Mouse (Mus musculus): Measurements from ENCODE around the gene Gm11639.

The Gm11639 gene

DNA sequence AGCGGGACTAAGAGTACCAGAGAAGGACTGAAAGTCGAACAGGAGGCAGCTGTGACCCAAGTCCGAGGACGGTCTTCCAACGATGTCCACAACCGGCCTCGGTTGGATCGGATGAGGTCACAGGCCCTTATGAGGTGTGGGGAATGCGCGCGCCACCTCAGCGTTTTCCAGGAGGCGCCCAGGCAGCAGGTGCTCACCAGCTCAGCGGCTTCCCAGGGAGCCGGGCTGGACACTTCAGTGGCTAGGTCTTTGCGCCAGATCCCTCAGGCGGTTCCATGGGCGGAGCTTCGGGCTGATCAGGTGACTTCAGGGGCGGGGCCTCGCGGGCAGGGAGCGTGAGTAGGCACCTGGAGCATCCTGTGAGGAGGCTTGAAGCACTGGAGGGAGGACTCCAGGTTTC lies at the start of gene Gm11639:
Gene Gm11639 (plus strand): TSS at position 160 of the 400 bp plus-strand sequence.
- peak; percentile 69 for DNase-seq (ENCODE audit: low read depth, low spot score)

DNA sequence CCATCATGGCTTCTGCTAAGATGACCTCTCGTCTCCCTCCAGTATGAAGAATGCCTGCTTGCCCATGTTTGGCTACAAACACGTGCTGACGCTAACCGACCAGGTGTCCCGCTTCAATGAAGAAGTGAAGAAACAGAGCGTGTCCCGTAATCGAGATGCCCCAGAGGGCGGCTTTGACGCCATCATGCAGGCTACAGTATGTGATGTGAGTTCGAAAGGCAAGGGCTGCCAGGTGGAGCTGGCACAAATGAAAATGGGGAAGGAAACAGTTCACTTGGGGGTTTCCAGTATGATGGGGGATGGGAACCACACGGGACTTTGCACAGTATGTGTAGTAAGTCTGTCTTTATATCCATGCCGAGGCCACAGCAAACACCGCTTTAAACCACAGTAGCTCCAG lies 48.5 kb upstream of the Gm11639 start:
- no peak for DNase-seq (ENCODE audit: low read depth, low spot score)

DNA sequence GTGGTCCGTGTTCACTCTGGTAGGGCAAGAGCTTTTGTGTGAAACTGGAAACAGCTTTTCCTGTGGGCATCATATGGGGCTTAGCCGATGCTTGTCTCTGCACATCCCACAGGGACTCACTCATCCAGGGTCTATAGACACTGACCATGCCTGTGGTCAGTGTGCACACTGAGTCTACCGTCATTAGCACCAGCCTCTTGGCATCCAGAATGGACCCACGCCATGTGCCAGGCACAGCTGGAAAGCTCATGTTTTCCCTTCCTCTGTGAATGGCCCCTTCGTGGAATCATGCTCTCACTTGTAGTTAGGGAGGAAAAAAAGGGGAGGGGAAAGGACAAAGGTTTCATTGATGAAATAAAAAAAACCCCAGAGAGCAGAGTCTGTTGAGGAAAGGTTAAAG lies 47.5 kb upstream of the Gm11639 start:
- DNase-seq (ENCODE audit: low read depth, low spot score) = no peak

DNA sequence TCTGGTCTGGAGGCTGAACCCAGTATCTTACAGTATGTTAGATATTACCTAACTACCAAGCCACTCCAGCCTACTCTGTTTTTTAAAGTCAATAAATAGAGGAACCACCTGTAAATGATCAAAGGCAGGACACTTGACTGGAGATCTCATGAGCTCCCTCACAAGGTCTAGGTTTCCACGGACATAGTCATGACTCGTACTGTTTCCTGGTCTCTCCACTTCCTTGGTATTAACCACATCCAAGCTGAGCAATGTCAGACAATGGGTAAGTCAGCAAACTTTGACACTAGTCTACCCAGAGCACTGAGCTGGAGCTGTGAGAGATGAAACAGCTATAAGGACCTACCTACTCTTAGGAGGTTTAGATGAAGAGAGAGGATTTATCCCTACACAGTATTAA lies 46.6 kb upstream of the Gm11639 start:
- DNase-seq (ENCODE audit: low read depth, low spot score) = no peak

DNA sequence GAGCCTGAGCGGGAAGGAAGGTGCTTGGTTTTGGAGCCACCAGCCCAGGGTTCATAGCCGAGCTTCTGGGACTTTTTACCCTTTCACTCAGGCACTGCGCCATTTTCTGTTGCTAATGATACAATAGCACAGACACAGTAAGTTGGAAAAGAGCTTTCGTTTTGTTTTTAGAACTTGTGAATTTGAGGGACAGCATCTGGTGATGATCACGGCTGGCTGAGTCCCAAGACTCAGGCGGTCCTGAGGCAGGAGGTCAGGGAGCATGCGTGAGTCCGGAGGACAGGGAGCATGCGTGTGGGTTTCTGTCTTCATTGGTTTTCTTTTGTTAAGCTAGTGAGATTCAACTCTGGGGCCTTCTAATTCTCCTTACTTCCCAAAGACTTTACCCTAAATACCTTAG lies 45.9 kb upstream of the Gm11639 start:
- DNase-seq (ENCODE audit: low read depth, low spot score) = no peak

DNA sequence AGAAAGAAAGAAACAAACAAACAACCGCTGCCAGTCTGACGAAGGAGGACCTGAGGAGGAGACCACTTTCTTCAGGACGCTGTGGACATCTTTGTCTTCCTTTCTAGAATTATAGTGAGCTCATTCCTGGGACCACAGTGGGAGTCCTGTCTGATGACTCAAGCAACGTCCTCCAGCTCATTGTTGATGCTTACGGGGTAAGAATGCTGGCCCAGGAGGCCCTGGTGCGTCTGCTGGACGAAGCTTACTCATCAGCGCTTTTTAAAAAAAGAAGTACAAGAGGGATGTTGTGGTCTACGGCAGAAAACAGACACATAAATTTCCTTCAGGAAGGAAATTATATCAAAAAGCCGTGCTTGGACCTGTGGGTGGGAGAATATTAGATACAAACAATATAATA lies 44.6 kb upstream of the Gm11639 start:
- DNase-seq (ENCODE audit: low read depth, low spot score) = no peak

DNA sequence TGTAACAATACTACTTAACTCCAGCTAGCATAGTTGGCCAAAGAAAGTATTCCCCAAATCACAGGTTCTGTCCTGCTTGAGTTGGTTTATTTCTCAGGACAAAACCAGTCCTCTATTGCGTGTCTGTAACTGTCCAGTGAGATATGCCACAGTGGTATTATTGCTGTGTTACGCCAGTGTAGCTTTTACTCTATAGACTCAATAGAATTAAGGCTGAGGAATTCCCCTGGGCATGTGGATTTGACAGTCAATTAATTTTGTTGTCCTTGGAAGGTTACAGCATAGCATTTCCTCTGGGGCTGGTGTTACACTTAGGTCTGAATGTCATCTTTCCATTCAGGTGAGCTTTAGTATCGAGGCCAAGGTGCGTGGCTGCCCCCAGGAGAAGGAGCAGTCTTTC lies 42.3 kb upstream of the Gm11639 start:
- DNase-seq (ENCODE audit: low read depth, low spot score) = no peak

DNA sequence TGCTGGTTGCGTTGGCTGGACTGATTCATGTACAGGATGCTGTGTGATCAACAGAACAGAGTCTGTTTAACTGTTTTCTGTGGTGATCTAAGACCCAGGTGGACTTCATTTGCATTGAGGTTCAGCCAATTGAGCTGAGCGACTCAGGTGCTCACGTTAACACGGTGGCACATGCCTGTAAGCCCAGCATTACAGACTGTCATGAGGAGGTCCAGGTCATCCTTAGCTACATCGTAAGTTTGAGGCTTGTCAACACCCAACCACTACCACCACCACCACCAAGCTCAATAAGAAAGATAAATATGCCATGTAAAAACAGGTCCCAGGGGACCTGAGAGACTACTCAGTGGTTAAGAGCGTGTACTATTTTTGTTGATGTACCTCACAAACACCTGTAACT lies 40.1 kb upstream of the Gm11639 start:
- DNase-seq (ENCODE audit: low read depth, low spot score) = no peak

DNA sequence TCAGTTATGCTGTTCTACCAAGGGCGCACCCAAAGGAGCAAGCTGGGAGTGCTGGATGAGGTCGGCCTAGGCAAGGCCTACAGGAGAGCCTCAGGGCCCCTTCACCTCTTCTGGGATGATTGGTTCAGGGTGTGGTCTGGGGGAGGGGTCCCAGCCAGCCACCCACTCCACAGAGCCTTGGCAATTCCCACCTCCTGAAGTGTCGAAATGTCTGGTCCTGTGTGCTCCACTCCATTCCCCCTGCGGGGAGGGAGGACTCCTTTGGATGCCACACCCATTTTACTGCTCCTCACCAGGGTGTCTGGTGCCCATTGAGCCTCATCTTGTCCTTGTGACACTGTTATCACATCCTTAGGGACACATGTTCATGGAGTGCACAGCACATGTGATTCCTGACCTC lies 39.3 kb upstream of the Gm11639 start:
- peak; percentile 48 for DNase-seq (ENCODE audit: low read depth, low spot score)

DNA sequence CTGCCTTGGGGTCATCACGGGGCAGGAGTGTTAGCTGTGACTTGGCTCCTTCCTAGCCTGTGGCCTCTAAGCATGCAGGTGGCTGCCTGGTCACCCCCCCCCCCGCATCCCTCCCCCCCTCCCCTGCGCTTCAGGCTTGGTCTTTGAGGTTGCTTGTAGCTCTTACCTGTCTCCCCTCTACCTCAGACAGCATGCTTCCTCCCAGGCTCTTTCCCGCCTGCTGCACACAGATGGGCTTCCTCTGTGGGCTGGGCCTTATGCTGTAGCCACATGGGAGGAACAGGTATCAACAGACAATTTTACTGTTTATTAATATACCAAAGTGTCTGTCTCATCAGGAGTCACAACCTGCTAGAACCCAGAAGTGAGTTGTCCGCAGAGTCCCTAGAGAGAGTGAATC lies 38.9 kb upstream of the Gm11639 start:
- DNase-seq (ENCODE audit: low read depth, low spot score) = no peak

DNA sequence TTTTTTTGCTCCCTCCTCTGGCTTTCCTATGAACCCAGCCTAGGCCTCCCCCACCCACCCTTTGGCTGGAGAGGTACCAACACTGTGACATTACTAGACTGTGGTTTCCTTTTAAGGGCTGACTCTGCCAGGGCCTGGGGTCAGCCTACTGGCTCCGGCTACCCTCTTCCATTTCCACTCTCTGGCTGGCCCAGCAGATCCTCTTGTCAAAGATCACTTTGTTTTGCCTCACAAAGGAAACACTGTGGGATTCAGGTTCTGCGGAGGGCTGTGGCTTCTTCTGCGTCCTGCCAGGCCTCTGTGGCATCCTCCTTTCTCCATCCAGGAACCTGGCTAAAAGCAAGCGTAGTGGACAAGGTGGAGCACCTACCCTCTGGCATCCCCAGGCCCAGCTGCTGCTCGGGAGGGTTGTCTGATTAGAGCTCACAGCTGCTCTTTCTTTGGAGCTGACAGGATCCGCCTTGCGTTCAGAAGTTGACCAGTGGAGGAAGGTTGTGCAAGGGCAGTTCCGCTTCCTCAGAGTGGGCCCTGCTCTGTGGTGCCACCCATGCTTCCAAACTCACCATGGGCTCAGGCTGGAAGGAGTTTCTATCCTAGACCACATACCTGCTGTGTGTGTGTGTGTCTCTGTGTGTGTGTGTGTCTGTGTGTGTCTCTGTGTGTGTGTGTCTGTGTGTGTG lies 38.2 kb upstream of the Gm11639 start:
- DNase-seq (ENCODE audit: low read depth, low spot score) = no peak

DNA sequence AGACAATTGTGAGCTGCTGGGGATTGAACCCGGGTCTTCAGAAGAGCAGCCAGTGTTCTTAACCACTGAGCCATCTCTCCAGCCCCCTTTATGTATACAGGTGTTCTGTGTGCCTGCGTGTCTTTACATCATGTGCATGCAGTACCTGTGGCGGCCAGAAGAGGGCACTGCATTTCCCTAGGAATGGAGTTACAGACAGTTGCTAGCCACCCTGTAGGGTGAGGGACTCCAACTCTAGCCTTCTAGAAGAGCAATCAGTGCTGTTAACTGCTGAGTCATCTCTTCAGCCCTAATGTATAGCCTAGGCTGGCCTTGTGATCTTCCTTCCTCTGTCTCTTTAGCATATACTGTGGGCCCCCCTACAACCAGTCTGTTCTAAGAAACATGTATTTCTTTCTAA lies 36.9 kb upstream of the Gm11639 start:
- peak; percentile 93 for DNase-seq (ENCODE audit: low read depth, low spot score)

DNA sequence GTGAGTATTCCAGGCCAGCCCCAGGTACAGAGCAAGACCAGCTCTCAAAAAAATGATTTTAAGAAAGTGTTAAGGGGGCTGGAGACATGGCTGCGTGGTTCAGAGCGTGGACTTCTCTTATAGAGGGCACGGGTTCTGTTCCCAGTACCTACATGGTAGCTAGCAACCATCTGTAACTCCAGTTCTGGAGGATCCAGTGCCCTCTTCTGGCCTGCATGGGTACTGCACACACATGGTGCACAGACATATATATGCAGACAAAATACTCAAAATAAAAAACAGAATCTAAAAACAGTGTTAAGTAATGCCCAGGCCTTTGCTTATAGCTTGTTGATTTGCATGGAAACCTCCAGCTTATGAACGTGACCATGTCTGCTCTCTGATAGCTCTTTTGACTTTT lies 24.9 kb upstream of the Gm11639 start:
- DNase-seq (ENCODE audit: low read depth, low spot score) = peak; percentile 37

DNA sequence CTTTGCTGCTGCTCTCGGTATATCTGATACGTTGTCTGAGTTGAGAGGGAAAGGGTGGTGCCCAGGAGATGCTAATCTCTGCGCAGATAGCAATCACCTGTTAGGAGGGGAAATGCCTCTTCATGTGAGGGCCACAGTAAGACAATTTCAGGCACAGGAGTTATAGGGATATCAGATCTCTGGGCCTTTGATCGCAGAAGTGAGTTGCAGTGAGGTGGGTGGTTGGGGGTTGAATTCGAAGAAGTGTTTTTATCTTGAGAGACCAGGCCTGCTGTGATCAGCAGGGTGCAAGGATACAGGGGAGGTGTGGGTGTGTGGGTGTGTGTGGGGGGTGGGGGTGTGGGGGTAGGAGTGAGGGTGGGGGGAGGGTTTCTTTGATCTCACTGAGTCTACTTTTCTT lies 24.4 kb upstream of the Gm11639 start:
- DNase-seq (ENCODE audit: low read depth, low spot score) = no peak

DNA sequence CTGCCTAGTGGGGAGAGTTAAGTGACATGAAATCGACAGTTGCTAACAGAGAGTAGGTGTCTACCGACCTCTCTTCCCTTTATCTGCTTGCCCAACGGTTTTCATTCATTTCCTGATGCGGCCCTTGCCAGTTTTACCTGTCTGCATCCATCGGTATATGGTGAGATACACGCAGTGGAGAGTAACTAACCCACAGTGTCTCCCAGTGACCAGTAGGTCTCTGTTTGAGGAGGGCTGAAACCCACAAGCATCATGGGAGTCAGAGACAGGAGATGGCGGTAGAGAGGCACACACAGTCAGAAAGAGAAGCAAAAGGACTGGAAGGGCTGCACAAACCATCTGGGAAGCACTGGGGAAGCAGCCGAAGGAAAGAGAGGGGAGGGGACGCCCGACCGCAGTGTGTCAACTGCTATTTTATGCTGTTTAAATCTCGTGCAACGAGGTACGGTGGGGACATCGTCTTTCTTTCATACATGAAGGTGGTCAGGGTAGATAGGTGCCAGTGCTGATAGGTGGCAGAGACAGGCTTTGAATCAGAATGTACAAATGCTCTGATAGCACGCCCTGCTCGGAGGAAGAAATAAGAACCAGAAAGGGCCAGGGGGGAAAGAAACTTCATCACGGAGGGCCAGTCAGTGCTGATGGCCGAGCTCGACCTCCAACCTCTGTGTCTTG lies 23.8 kb upstream of the Gm11639 start:
- DNase-seq (ENCODE audit: low read depth, low spot score) = peak; percentile 50

DNA sequence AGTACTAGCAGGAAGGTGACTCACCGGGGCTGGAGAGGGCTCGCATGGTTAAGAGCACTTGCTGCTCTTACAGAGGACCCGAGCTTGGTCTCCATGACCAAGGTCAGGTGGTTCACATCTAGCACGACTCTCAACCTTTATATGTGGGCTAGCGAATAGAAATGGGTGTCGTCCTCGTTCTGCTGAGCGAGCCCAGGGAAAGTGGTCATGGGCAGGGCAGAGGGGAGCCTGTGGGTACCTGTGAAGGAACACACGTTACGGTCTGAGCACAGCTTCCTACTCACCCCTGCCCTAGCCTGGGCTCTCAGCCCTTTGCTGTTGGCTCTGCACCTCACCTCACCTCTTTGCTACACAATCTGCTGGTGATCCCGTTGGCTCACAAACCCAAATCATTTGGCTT lies 22.9 kb upstream of the Gm11639 start:
- no peak for DNase-seq (ENCODE audit: low read depth, low spot score)

DNA sequence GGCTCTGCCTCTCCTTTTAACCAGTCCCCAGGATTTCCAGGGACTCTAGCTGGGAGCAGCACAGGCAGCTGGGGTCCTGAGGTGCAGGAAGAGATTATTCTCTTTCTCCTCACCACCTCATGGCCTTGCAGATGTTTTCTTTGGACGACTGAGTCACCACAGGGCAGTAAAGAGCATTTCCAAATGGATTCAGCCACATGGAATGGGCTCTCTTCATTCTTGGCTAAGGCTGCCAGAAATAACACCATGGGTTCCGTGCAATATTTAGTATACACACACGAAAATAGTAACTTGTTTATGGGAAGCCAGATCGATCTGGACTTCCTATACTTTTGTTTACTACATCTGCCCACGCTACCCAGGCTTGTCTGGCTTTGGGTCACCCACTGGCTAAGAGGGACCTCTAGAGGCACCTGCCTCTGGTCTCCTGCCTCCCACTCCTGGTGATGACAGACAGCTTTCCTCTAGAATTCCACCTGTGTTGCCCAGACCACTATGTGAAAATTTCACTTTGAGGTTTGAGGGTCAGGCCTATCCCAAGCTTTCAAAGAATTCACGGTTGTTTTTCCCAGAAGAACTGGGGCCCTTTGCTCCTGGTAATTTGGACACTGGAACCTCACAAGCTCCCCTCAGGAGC lies 22.1 kb upstream of the Gm11639 start:
- no peak for DNase-seq (ENCODE audit: low read depth, low spot score)

DNA sequence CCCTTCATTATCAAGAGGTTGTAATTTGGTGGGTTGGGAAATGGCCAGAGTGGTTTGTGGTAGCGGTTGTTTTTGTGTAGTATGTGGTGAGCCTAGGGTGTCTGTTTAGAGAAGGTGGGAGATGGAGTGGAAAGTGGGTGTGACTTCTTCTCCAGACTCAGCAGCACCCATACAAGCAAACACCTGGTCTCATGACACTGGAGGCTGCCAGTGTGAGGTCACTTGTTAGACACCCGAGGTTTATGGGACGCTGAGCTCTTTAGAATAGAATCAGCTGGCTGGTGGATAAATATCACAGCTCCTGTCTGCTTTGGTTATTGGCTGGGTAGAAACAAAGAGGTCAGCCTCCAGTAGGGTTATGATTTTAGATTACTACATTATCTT lies 21.6 kb upstream of the Gm11639 start:
- DNase-seq (ENCODE audit: low read depth, low spot score) = no peak

DNA sequence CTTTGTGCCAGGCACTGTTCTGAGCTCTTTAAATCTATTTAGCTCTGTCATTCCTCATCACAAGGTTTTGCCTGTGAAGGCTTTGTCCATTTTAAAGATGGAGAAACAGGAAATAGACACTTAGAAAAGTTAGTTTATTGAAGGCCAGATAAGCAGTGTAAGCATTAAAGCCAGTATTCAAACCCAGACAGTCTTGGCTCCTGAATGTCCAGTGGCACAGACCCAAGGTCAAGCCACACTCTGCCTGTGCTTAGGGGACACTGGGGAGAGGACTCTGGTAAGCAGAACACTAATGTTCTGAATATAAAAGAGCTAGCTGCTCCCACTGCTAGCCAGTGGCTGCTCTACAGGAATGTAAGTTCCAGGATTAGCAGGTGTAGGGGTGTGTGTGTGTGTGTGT lies 21.1 kb upstream of the Gm11639 start:
- DNase-seq (ENCODE audit: low read depth, low spot score) = no peak

DNA sequence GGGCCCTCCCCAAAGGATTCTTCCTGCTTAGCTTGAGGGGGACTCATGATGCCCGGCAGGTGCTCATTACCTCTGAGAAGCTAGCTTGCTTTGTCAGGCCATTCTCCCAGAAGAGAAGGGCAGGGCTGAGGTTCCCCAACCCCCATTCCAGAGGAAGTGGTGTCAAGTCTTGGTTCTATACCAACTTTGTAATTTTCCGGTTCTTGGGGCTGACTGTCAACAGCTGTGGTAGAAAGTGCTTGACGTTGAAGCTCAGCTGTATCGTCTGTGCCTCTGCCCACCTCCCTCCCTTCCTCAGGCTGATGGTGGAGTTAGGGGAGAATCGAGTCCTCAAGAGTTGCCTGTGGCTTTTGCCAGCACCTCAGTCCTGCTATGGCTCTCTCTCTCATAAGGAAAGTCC lies 18.1 kb upstream of the Gm11639 start:
- DNase-seq (ENCODE audit: low read depth, low spot score) = no peak

DNA sequence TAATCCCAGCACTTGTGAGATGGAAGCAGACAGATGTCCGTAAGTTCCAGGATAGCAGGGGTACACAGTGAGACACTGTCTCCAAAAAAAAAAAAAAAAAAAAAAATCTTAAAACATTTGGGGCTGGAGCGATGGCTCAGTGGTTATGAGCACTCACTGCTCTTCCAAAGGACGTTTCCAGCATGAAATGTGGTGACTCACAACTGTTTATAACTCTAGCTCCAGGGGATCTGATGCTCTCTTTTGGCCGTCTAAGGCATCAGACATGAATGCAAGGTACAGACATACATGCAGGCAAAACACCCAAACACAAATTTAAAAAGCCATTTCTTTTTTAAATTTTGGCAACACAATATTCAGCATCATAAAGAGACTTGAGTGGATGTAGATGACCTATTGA lies 12.1 kb upstream of the Gm11639 start:
- DNase-seq (ENCODE audit: low read depth, low spot score) = no peak

DNA sequence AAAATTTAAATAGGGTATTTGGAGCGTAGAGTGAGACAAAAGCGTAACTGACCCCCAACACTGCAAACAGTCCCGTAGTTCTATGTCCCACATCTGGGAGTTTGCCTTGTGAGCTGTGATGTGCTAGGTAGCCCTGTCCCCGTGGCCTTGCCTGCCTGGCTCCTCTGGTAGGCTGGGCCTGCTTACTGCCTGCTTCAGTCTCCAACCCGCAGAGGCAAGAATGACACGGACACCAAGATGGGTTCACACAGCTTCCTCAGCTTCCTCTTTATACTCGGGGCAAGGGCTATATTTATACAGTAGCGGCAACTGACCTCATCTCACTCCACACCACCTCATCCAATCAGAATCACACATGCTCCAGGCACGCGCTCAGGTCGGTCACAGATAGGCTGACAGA lies 10.7 kb upstream of the Gm11639 start:
- no peak for DNase-seq (ENCODE audit: low read depth, low spot score)

DNA sequence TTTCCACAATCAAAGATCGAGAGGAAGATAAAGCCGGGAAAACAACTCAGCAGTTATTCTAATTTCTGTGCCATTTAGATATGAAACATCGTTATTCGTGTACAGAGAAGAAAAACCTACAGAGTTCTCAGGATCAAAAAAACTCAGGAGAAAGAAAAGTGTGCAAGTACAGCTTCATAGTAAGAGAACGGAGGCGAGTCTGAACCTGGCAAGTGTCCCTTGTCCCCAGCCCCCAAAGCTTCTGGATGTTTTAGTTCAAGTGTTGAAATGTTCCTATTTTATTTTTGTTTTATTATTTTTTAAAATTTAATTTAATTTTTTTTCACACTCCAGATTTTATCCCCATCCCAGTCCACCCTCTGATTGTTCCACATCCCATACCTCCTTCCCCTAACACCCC lies 7.7 kb downstream of the Gm11639 start:
- DNase-seq (ENCODE audit: low read depth, low spot score) = no peak
